Mouse (Mus musculus) midbrain, postnatal 0 days (tissue): ENCODE data around the gene Gna15. TPM values are rescaled to one million over a fixed set of nuclear protein-coding genes. Genes with fewer than 3 reads are reported as not detected.

Experiments
- ATAC-seq: fragments of 200-750 bp; cut with Nextera tagmentation; 2 replicates; pipeline ENCODE4 v1.8.0; 2017; ENCODE audit warnings: moderate number of reproducible peaks, mild to moderate bottlenecking, moderate TSS enrichment, moderate library complexity; ENCODE audit not compliant: low FRiP score
- DNase-seq: peaks from one replicate; pipeline ENCODE4 v3.0.0-alpha.2; 2015; ENCODE audit warnings: low spot score
- H3K27ac ChIP-seq: fragments of 300-500 bp; sonication (generic); 2 replicates; pipeline ENCODE4 v1.5.1; 2014; ENCODE audit warnings: low read depth, mild to moderate bottlenecking, low read length, mixed read lengths
- H3K27me3 ChIP-seq: fragments of 300-500 bp; sonication (generic); 2 replicates; pipeline ENCODE4 v1.6.1; 2014; ENCODE audit warnings: low read length, control low read depth, mixed read lengths; ENCODE audit not compliant: insufficient read depth
- H3K36me3 ChIP-seq: fragments of 300-500 bp; sonication (generic); 2 replicates; pipeline ENCODE4 v1.6.1; 2014; ENCODE audit warnings: low read length, control low read depth, mixed read lengths; ENCODE audit not compliant: insufficient read depth
- H3K4me1 ChIP-seq: fragments of 300-500 bp; sonication (generic); 2 replicates; pipeline ENCODE4 v1.6.1; 2014; ENCODE audit warnings: mild to moderate bottlenecking, control low read depth, antibody characterized with exemption, low read length, mixed read lengths; ENCODE audit not compliant: insufficient read depth
- H3K4me2 ChIP-seq: fragments of 300-500 bp; sonication (generic); 2 replicates; pipeline ENCODE4 v1.6.1; 2014; ENCODE audit warnings: low read depth, mild to moderate bottlenecking, low read length, mixed read lengths; ENCODE audit not compliant: poor library complexity, severe bottlenecking
- H3K4me3 ChIP-seq: fragments of 300-500 bp; sonication (generic); 2 replicates; pipeline ENCODE4 v1.5.1; 2014; ENCODE audit warnings: low read depth, mild to moderate bottlenecking, low read length, moderate library complexity
- H3K9ac ChIP-seq: fragments of 300-500 bp; sonication (generic); replicated peaks from 2 replicates; pipeline ENCODE4 v1.6.1; 2014; ENCODE audit warnings: mild to moderate bottlenecking, low read length, moderate library complexity, mixed read lengths; ENCODE audit not compliant: poor library complexity, severe bottlenecking
- H3K9me3 ChIP-seq: fragments of 300-500 bp; sonication (generic); 2 replicates; pipeline ENCODE4 v1.6.1; 2016; ENCODE audit warnings: low read length, control low read depth
- CTCF ChIP-seq: IDR thresholded peaks from 2 replicates; pipeline ENCODE4 v1.5.1; 2016; ENCODE audit warnings: antibody characterized with exemption, mild to moderate bottlenecking
- WGBS: fragments of 180-500 bp; shearing (Covaris S2); extraction: QIAGEN DNeasy Blood & Tissue Kit; methylation state at CpG from one replicate; pipeline ENCODE4 v1.1.7; 2014; 5-methylcytosine and 5-hydroxymethylcytosine counted together
- polyA plus RNA-seq: library from polyadenylated mRNA; unstranded; fragments of >200 nt; fragmentation: Nextera tagmentation; extraction: Ambion mirVana; gene quantifications from 2 replicates; pipeline ENCODE4 v1.2.1, GENCODE M21; 2015
- total RNA-seq: library from RNA; depleted of rRNA; stranded (reverse); fragments of >200 nt; gene quantifications from 2 replicates; pipeline ENCODE4 v1.2.3, GENCODE M21; 2014

The Gna15 gene
- total and polyA plus RNA-seq, 2 experiments from 2014 or later, result 1.2 to 2.1 TPM

GRCm38 (mm10) chr10:81502658-81503057 lies 21.4 kb downstream of the Gna15 start:
- ATAC-seq, result peak; percentile 47; the same call in 1 of the 2 replicates
- no peaks in the 10 kb centered on the region for H3K36me3 ChIP-seq
- H3K27ac ChIP-seq, result no peak overlapping the region
- H3K27me3 ChIP-seq, result no peaks in the 10 kb centered on the region
- 6% methylated on average over 36 of the region's 36 CpGs for WGBS
- peak overlapping the region; percentile 64 for H3K4me2 ChIP-seq
- H3K4me1 ChIP-seq, result no peaks in the 10 kb centered on the region
- DNase-seq, result peak; percentile 66
- peak; percentile 98 for TF ChIP-seq CTCF
- peak overlapping the region; percentile 36 for H3K4me3 ChIP-seq
- H3K9ac ChIP-seq, result 0 out of 2 replicates have a peak overlapping the region, but pooled peaks have one; percentile 48
- H3K9me3 ChIP-seq, result no peaks in the 10 kb centered on the region

GRCm38 (mm10) chr10:81501863-81502262 lies 22.2 kb downstream of the Gna15 start:
- TF ChIP-seq CTCF, result no peak
- ATAC-seq, result no peak

GRCm38 (mm10) chr10:81500032-81500431 lies 24.0 kb downstream of the Gna15 start, which contains the start of gene S1pr4:
TSS of gene S1pr4 (minus strand) at chr10:81500132.
- H3K4me3 ChIP-seq, result no peak within 1 kb of the TSS
- H3K4me2 ChIP-seq, result no peak within 1 kb of the TSS
- peaks cover 4% of the 10 kb centered on the region; the same call in 1 of the 2 replicates for H3K4me1 ChIP-seq
- H3K9ac ChIP-seq, result no peak within 1 kb of the TSS
- DNase-seq (no peak), ATAC-seq (no peak)
- H3K27ac ChIP-seq, result no peak within 1 kb of the TSS
- no peaks in the 10 kb centered on the region for H3K27me3 ChIP-seq
- no peaks in the 10 kb centered on the region for H3K9me3 ChIP-seq
- TF ChIP-seq CTCF, result no peak
- H3K36me3 ChIP-seq, result no peaks in the 10 kb centered on the region
- WGBS, result 87% methylated on average over 2 of the region's 3 CpGs

More at GRCm38 (mm10) chr10:81501863-81502262, 22.2 kb downstream of the Gna15 start:
- H3K4me2 ChIP-seq, result no peak overlapping the region
- no peaks in the 10 kb centered on the region for H3K9me3 ChIP-seq
- H3K9ac ChIP-seq, result no peak overlapping the region
- H3K27me3 ChIP-seq, result no peaks in the 10 kb centered on the region
- H3K4me3 ChIP-seq, result no peak overlapping the region
- H3K36me3 ChIP-seq, result no peaks in the 10 kb centered on the region
- no peaks in the 10 kb centered on the region for H3K4me1 ChIP-seq
- H3K27ac ChIP-seq, result no peak overlapping the region
- 85% methylated on average over 5 of the region's 5 CpGs for WGBS
- no peak for DNase-seq

GRCm38 (mm10) chr10:81499250-81499901 lies 24.6 kb downstream of the Gna15 start:
- peaks cover 6% of the 10 kb centered on the region; the same call in 1 of the 2 replicates for H3K4me1 ChIP-seq
- no peak overlapping the region for H3K9ac ChIP-seq
- WGBS, result 76% methylated on average over 23 of the region's 23 CpGs
- H3K27ac ChIP-seq, result no peak overlapping the region
- ATAC-seq (no peak), DNase-seq (no peak)
- no peak overlapping the region for H3K4me3 ChIP-seq
- H3K36me3 ChIP-seq, result no peaks in the 10 kb centered on the region
- no peak overlapping the region for H3K4me2 ChIP-seq
- H3K9me3 ChIP-seq, result no peaks in the 10 kb centered on the region
- no peaks in the 10 kb centered on the region for H3K27me3 ChIP-seq
- no peak; the same call in 1 of the 2 replicates for TF ChIP-seq CTCF

- Histone ChIP-seq H3K9me3 (no peaks in the 10 kb centered on the region), H3K4me1 (peaks cover 6% of the 10 kb centered on the region; the same call in 1 of the 2 replicates), H3K36me3 (no peaks in the 10 kb centered on the region), H3K27ac (no peak overlapping the region), H3K9ac (no peak overlapping the region), H3K27me3 (no peaks in the 10 kb centered on the region), H3K4me3 (no peak overlapping the region), H3K4me2 (no peak overlapping the region)
- DNase-seq, result no peak
- peak; percentile 10; the same call in 1 of the 2 replicates for TF ChIP-seq CTCF
- no peak for ATAC-seq
- 89% methylated on average over 38 of the region's 38 CpGs for WGBS
These were observed 25.4 kb downstream of the Gna15 start for GRCm38 (mm10) chr10:81498316-81499249.
